In genomic region chr5:70501385-70501784, GRCm38 (mm10) we compare ENCODE assay signal across 30 mouse cellular contexts.
DNase-seq lines count a peak whose midpoint lies in the region; ATAC-seq and TF ChIP-seq lines count a peak whose summit lies in the region.
"Had no signal": no experiment of that assay in that cellular context is flagged by ENCODE, and none has a peak within 500 bp of the region (broad histone marks: within the 10 kb centered on the region; RNA-seq: fewer than 3 reads in every experiment).

No protein-coding gene starts in this region.

- DNase-seq in forebrain, embryonic 14.5 days (ENCODE audit: low spot score): peak; percentile 58
- no peak for DNase-seq in forebrain, embryonic 11.5 days (ENCODE audit: low spot score)
- DNase-seq in layer of hippocampus, adult 9-10 months (ENCODE audit: low spot score): peak; percentile 4
- DNase-seq in layer of hippocampus, adult 8-10 months (ENCODE audit: low spot score in 2 of 2): no peak
- peak; percentile 57 for DNase-seq in brain, embryonic 14.5 days (ENCODE audit: low read depth)
- peak; percentile 66 for DNase-seq in forebrain, postnatal 0 days
- no peak for DNase-seq in MN1 (ENCODE audit: low spot score)
- DNase-seq in ovary, postnatal 36 days (ENCODE audit: low spot score): no peak
- DNase-seq: adrenal gland, adult 2 months; adrenal gland, postnatal 14 days; B cell, adult 2 months; cerebellum, adult 11 months; cerebellum, adult 2 months; cerebellum, adult 9-11 months; cerebellum, postnatal 25 days; gastrocnemius, postnatal 25 days; heart, adult 18-20 months; heart, postnatal 10 days; heart, postnatal 36 days; kidney, adult 11 months had no signal

- no peak overlapping the region for H3K4me3 ChIP-seq in forebrain, embryonic 14.5 days (ENCODE audit: low read depth, low read length)
- H3K4me3 ChIP-seq in forebrain, embryonic 11.5 days (ENCODE audit: low read depth, low read length): no peak overlapping the region
- no peak overlapping the region for H3K4me3 ChIP-seq in forebrain, postnatal 0 days (ENCODE audit: low read depth, low read length)
- H3K4me3 ChIP-seq: embryonic facial prominence, embryonic 12.5 days; embryonic facial prominence, embryonic 15.5 days; heart, embryonic 12.5 days; heart, embryonic 15.5 days; hindbrain, embryonic 10.5 days; hindbrain, embryonic 13.5 days; intestine, embryonic 15.5 days had no signal

- H3K9ac ChIP-seq in forebrain, embryonic 14.5 days (ENCODE audit: low read length): no peak overlapping the region
- H3K9ac ChIP-seq in forebrain, embryonic 11.5 days (ENCODE audit: low read length): no peak overlapping the region
- no peak overlapping the region for H3K9ac ChIP-seq in forebrain, postnatal 0 days
- H3K9ac ChIP-seq: embryonic facial prominence, embryonic 12.5 days; embryonic facial prominence, embryonic 15.5 days; heart, embryonic 12.5 days; heart, embryonic 15.5 days; hindbrain, embryonic 13.5 days; intestine, embryonic 15.5 days had no signal

- H3K4me2 ChIP-seq in forebrain, embryonic 14.5 days (ENCODE audit: low read length): no peak overlapping the region
- H3K4me2 ChIP-seq in forebrain, embryonic 11.5 days (ENCODE audit: low read depth, low read length, severe bottlenecking): no peak overlapping the region
- no peak overlapping the region for H3K4me2 ChIP-seq in forebrain, postnatal 0 days (ENCODE audit: low read depth)
- H3K4me2 ChIP-seq: embryonic facial prominence, embryonic 12.5 days; embryonic facial prominence, embryonic 15.5 days; heart, embryonic 12.5 days; heart, embryonic 15.5 days; hindbrain, embryonic 13.5 days; intestine, embryonic 15.5 days had no signal

- no peak overlapping the region for H3K27ac ChIP-seq in forebrain, embryonic 14.5 days (ENCODE audit: low read depth, low read length)
- no peak overlapping the region for H3K27ac ChIP-seq in forebrain, embryonic 11.5 days (ENCODE audit: low read depth, low read length)
- no peak overlapping the region for H3K27ac ChIP-seq in forebrain, postnatal 0 days (ENCODE audit: low read depth, low read length)
- H3K27ac ChIP-seq: embryonic facial prominence, embryonic 12.5 days; embryonic facial prominence, embryonic 15.5 days; heart, embryonic 15.5 days; hindbrain, embryonic 10.5 days; hindbrain, embryonic 13.5 days; intestine, embryonic 15.5 days had no signal

- TF ChIP-seq CTCF in brain, embryonic 14.5 days (IDR thresholded peaks at IDR 0.05; ENCODE audit: borderline replicate concordance, extremely low read depth, insufficient read depth, insufficient read length): no peak
- no peak for TF ChIP-seq CTCF in forebrain, postnatal 0 days (IDR thresholded peaks at IDR 0.05; ENCODE audit: low read depth)

- H3K9me3 ChIP-seq in forebrain, embryonic 14.5 days (replicated peaks; ENCODE audit: control insufficient read depth, low read length): no peaks in the 10 kb centered on the region
- no peaks in the 10 kb centered on the region for H3K9me3 ChIP-seq in forebrain, embryonic 11.5 days (ENCODE audit: control insufficient read depth, low read length)
- no peaks in the 10 kb centered on the region for H3K9me3 ChIP-seq in forebrain, postnatal 0 days (ENCODE audit: low read length)
- H3K9me3 ChIP-seq: embryonic facial prominence, embryonic 12.5 days; embryonic facial prominence, embryonic 15.5 days; G1E; heart, embryonic 12.5 days; heart, embryonic 15.5 days; hindbrain, embryonic 10.5 days; hindbrain, embryonic 13.5 days; intestine, embryonic 15.5 days had no signal

- no peaks in the 10 kb centered on the region for H3K27me3 ChIP-seq in forebrain, embryonic 14.5 days (replicated peaks; ENCODE audit: control insufficient read depth, insufficient read depth, low read length)
- H3K27me3 ChIP-seq in forebrain, embryonic 11.5 days (ENCODE audit: control insufficient read depth, insufficient read depth, low read length): no peaks in the 10 kb centered on the region
- no peaks in the 10 kb centered on the region for H3K27me3 ChIP-seq in forebrain, postnatal 0 days (ENCODE audit: insufficient read depth, low read length)
- H3K27me3 ChIP-seq: CH12.LX; embryonic facial prominence, embryonic 12.5 days; embryonic facial prominence, embryonic 15.5 days; heart, embryonic 12.5 days; heart, embryonic 15.5 days; hindbrain, embryonic 13.5 days; intestine, embryonic 15.5 days had no signal

- H3K4me1 ChIP-seq in forebrain, embryonic 14.5 days (ENCODE audit: control insufficient read depth, insufficient read depth, low read length): no peaks in the 10 kb centered on the region
- H3K4me1 ChIP-seq in forebrain, embryonic 11.5 days (replicated peaks; ENCODE audit: control insufficient read depth, insufficient read depth, low read length): no peaks in the 10 kb centered on the region
- H3K4me1 ChIP-seq in forebrain, postnatal 0 days (ENCODE audit: insufficient read depth): no peaks in the 10 kb centered on the region
- H3K4me1 ChIP-seq: embryonic facial prominence, embryonic 12.5 days; embryonic facial prominence, embryonic 15.5 days; heart, embryonic 12.5 days; heart, embryonic 15.5 days; hindbrain, embryonic 10.5 days; hindbrain, embryonic 13.5 days; intestine, embryonic 15.5 days had no signal

- 68% methylated on average over 1 of the region's 1 CpGs for WGBS in forebrain, embryonic 14.5 days
- WGBS in forebrain, embryonic 11.5 days: 78% methylated on average over 1 of the region's 1 CpGs
- WGBS in forebrain, postnatal 0 days: 44% methylated on average over 1 of the region's 1 CpGs

- no peak for TF ChIP-seq POLR2A in brain, embryonic 14.5 days (IDR thresholded peaks at IDR 0.05; ENCODE audit: borderline replicate concordance, extremely low read depth, insufficient read depth, insufficient read length, poor library complexity, severe bottlenecking)

- no peaks in the 10 kb centered on the region for H3K36me3 ChIP-seq in forebrain, embryonic 14.5 days (ENCODE audit: control insufficient read depth, insufficient read depth, low read length)
- no peaks in the 10 kb centered on the region for H3K36me3 ChIP-seq in forebrain, embryonic 11.5 days (ENCODE audit: control insufficient read depth, insufficient read depth, low read length)
- no peaks in the 10 kb centered on the region for H3K36me3 ChIP-seq in forebrain, postnatal 0 days (ENCODE audit: insufficient read depth)
- H3K36me3 ChIP-seq: embryonic facial prominence, embryonic 12.5 days; embryonic facial prominence, embryonic 15.5 days; G1E; heart, embryonic 12.5 days; heart, embryonic 15.5 days; hindbrain, embryonic 10.5 days; hindbrain, embryonic 13.5 days; intestine, embryonic 15.5 days had no signal

- ATAC-seq in forebrain, embryonic 14.5 days: peak; percentile 12; the same call in 1 of the 2 replicates
- ATAC-seq in forebrain, embryonic 11.5 days (replicated peaks; ENCODE audit: low FRiP score): no peak
- ATAC-seq in forebrain, postnatal 0 days: peak; percentile 89
- ATAC-seq: hindbrain, embryonic 16.5 days; intestine, embryonic 15.5 days had no signal

Comparison
In these comparisons a context has a peak if more than half of its experiments do, and no peak if none do; other contexts are left out.
1. DNase-seq: peak in forebrain, embryonic 14.5 days (single experiment), layer of hippocampus, adult 9-10 months (single experiment), brain, embryonic 14.5 days (single experiment) and forebrain, postnatal 0 days (single experiment); none in forebrain, embryonic 11.5 days (single experiment), layer of hippocampus, adult 8-10 months (0 of 2), MN1 (single experiment) and ovary, postnatal 36 days (single experiment).